Mouse (Mus musculus) limb, embryonic 15.5 days (tissue): ENCODE data around the gene Tmem114. TPM values are rescaled to one million over a fixed set of nuclear protein-coding genes. Genes with fewer than 3 reads are reported as not detected.

ENCODE experiments used
- ATAC-seq: fragments of 200-750 bp; cut with Nextera tagmentation; 2 replicates; pipeline ENCODE4 v1.8.0; 2017; ENCODE audit warnings: low read depth, moderate TSS enrichment; ENCODE audit not compliant: insufficient number of reproducible peaks, low FRiP score, low TSS enrichment
- H3K27ac ChIP-seq: fragments of 300-500 bp; sonication (generic); 2 replicates; pipeline ENCODE4 v1.5.1; 2015; ENCODE audit warnings: moderate library complexity, mild to moderate bottlenecking, inconsistent platforms
- H3K27me3 ChIP-seq: fragments of 300-500 bp; sonication (generic); 2 replicates; pipeline ENCODE4 v1.6.1; 2015; ENCODE audit warnings: inconsistent platforms
- H3K36me3 ChIP-seq: fragments of 300-500 bp; sonication (generic); 2 replicates; pipeline ENCODE4 v1.6.1; 2015; ENCODE audit warnings: inconsistent platforms
- H3K4me1 ChIP-seq: fragments of 300-500 bp; sonication (generic); 2 replicates; pipeline ENCODE4 v1.6.1; 2015; ENCODE audit warnings: inconsistent platforms
- H3K4me2 ChIP-seq: fragments of 300-500 bp; sonication (generic); 2 replicates; pipeline ENCODE4 v1.6.1; 2015; ENCODE audit warnings: mild to moderate bottlenecking, inconsistent platforms
- H3K4me3 ChIP-seq: fragments of 300-500 bp; sonication (generic); 2 replicates; pipeline ENCODE4 v1.5.1; 2015; ENCODE audit warnings: mild to moderate bottlenecking, inconsistent platforms
- H3K9ac ChIP-seq: fragments of 300-500 bp; sonication (generic); 2 replicates; pipeline ENCODE4 v1.6.1; 2015; ENCODE audit warnings: inconsistent platforms
- H3K9me3 ChIP-seq: fragments of 300-500 bp; sonication (generic); 2 replicates; pipeline ENCODE4 v1.6.1; 2016; ENCODE audit warnings: inconsistent platforms
- WGBS: fragments of 180-500 bp; shearing (Covaris S2); methylation state at CpG from one replicate; pipeline ENCODE4 v1.1.7; 2015; 5-methylcytosine and 5-hydroxymethylcytosine counted together
- polyA plus RNA-seq: library from polyadenylated mRNA; unstranded; fragments of >200 nt; fragmentation: Nextera tagmentation; extraction: Ambion mirVana; gene quantifications from 2 replicates; pipeline ENCODE4 v1.2.1, GENCODE M21; 2015

Tmem114 gene
- polyA plus RNA-seq, 1 experiment from 2014 or later = not detected

DNA sequence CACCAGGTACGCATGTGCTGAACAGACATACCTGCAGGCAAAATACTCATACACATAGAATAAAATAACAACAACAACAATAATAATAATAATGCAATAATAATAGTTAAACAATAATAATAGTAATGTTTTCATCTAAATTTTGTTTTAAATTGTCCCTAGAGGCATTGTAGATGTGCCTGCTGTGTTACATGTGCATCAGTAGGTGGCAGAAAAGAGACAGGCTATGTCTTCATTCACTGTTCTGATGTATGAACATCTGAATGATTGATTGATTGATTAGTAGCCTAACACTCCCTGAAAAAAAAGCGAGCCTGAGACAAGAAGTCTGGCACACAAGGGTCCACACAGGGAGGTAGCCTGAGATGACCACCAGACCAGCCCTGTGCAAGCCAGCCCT is 22.3 kb downstream of the Tmem114 start:
- no peak for ATAC-seq
- WGBS = 80% methylated on average over 2 of the region's 2 CpGs

DNA sequence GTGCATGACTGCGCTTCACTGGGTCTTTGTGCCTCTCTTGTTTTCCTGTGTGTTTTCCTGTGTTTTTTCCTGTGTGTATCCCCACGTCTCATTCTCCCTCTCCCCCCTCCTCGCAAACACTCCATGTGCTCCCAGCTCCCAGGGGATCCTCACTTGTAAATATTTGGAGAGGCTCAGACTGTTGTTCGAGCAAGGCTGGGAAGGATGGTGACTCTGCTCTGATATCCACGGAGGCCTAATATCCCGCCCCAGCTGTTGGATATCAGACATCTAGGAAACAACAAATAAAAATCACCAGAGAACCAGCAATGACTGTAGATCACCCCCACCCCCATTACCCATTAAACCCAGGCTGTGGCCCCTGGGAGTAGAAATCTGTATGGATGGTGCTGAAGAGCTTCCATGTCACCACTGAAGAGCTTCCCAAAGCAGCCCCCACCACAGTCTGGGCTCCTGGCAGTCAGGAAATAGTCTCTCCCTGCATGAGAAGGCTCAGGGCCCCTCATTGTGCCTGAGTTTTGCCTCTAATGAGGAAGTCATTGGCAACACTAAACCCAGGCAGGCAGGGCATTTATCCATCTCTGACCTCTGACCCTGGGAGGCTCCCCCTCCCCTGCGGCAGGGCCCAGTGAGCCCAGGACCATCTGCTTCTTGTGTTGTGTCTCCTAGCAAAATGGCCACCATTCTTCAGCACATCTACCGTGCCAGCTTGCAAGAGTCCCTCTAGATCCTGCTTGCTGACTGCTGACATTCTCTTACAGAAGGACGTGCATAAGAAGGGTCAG is 23.6 kb downstream of the Tmem114 start:
- Histone ChIP-seq H3K9ac (no peak overlapping the region), H3K27ac (no peak overlapping the region), H3K4me2 (no peak overlapping the region), H3K4me1 (0 out of 2 replicates have a peak, but pooled peaks cover 2% of the 10 kb centered on the region), H3K9me3 (no peaks in the 10 kb centered on the region), H3K4me3 (no peak overlapping the region), H3K36me3 (no peaks in the 10 kb centered on the region), H3K27me3 (no peaks in the 10 kb centered on the region)
- ATAC-seq = no peak
- WGBS = 56% methylated on average over 9 of the region's 9 CpGs

More for the DNA sequence above, 22.3 kb downstream of the Tmem114 start:
- no peaks in the 10 kb centered on the region for H3K9me3 ChIP-seq
- H3K4me2 ChIP-seq = no peak overlapping the region
- no peaks in the 10 kb centered on the region for H3K27me3 ChIP-seq
- no peaks in the 10 kb centered on the region for H3K36me3 ChIP-seq
- H3K9ac ChIP-seq = no peak overlapping the region
- no peak overlapping the region for H3K4me3 ChIP-seq
- H3K4me1 ChIP-seq = peaks cover 5% of the 10 kb centered on the region; the same call in 1 of the 2 replicates
- no peak overlapping the region for H3K27ac ChIP-seq

DNA sequence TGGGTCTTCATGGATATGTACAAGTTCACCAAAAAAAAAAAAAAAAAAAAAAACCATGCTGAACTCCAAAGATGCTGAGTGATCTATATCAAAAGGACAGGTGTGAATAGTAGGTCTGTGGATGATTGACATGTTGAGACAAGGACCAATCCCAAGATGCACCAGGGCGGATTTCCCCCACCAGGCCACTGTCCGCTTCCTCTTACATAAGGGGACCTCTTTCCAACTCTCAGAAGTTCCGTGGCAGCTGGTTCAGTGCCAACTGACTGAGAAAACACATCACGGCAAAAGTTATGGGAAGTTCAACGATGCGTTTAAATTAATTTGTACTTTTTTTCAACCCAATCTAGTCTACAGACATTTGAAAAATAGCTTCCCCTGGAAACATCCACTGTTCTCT is 25.1 kb downstream of the Tmem114 start:
- H3K4me3 ChIP-seq = no peak overlapping the region
- no peak overlapping the region for H3K9ac ChIP-seq
- H3K9me3 ChIP-seq = no peaks in the 10 kb centered on the region
- no peak overlapping the region for H3K4me2 ChIP-seq
- 0 out of 2 replicates have a peak, but pooled peaks cover 2% of the 10 kb centered on the region for H3K4me1 ChIP-seq
- no peak for ATAC-seq
- 68% methylated on average over 6 of the region's 6 CpGs for WGBS
- H3K27me3 ChIP-seq = no peaks in the 10 kb centered on the region
- no peaks in the 10 kb centered on the region for H3K36me3 ChIP-seq
- H3K27ac ChIP-seq = no peak overlapping the region

DNA sequence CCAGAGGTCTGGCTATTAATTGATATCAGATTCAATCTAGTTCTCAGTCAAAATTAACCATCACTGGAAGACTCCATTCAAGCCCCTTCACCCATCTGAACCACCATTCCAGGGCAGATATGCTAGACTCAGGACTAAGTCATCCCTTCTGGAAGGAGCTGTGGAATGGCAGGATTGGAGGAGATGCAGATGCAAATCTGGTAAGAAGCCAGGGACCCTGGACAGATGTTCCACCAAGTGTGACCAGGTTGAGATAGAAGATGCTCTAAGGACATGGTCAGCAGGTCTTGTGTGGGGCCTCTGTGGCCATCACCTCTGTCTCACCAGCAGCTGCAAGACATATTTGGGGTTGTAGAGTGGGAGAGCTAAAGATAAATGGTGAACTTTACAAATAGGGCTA is 30.0 kb downstream of the Tmem114 start:
- H3K4me3 ChIP-seq = no peak overlapping the region
- no peak overlapping the region for H3K27ac ChIP-seq
- ATAC-seq = no peak
- H3K36me3 ChIP-seq = no peaks in the 10 kb centered on the region
- no peaks in the 10 kb centered on the region for H3K4me1 ChIP-seq
- H3K4me2 ChIP-seq = no peak overlapping the region
- no peak overlapping the region for H3K9ac ChIP-seq
- no peaks in the 10 kb centered on the region for H3K27me3 ChIP-seq
- no peaks in the 10 kb centered on the region for H3K9me3 ChIP-seq

DNA sequence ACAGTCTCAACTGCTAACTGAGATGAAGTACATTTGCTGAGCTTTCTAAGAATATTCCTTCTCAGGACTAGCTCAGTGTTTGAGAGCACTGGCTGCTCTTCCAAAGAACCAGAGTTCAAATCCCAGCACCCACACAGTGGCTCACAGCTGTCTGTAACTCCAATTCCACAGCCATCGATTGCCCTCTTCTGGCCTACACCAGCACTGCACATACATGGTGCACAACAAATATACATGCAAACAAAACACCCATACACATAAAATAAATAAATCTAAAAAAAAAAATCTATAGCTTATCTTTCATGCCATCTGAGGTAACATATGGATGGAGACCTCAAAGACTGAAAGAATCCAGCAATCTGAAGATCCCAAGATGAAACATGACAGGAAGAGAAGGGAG is 36.4 kb downstream of the Tmem114 start:
- Histone ChIP-seq H3K27ac (no peak overlapping the region), H3K9me3 (no peaks in the 10 kb centered on the region), H3K4me3 (no peak overlapping the region), H3K36me3 (no peaks in the 10 kb centered on the region), H3K27me3 (no peaks in the 10 kb centered on the region; the same call in 1 of the 2 replicates), H3K4me2 (no peak overlapping the region), H3K4me1 (no peaks in the 10 kb centered on the region), H3K9ac (no peak overlapping the region)
- WGBS = 92% methylated on average over 1 of the region's 1 CpGs
- no peak for ATAC-seq

DNA sequence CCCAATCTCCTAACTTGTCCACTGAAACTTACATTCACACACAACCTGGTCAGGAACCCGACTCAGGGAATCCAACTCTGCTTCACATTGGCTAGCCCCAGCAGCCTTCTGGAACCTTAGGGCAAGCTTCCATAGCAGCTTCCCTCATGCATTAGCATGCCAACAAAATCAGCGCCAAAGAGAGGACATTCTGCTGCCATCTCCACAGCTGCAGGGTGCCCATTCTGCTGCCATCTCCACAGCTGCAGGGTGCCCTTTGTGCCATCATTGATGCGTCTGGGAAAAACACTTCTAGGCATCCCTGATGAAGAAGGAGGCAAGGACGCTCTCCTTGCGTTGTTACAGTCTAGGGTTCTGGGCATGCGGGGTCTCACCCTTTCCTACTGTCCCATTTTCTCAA is 38.5 kb downstream of the Tmem114 start:
- 73% methylated on average over 6 of the region's 6 CpGs for WGBS
- H3K4me3 ChIP-seq = no peak overlapping the region
- H3K4me2 ChIP-seq = no peak overlapping the region
- H3K9ac ChIP-seq = no peak overlapping the region
- no peak overlapping the region for H3K27ac ChIP-seq
- no peaks in the 10 kb centered on the region for H3K4me1 ChIP-seq
- no peaks in the 10 kb centered on the region for H3K9me3 ChIP-seq
- no peaks in the 10 kb centered on the region; the same call in 1 of the 2 replicates for H3K27me3 ChIP-seq
- no peak for ATAC-seq
- no peaks in the 10 kb centered on the region for H3K36me3 ChIP-seq

DNA sequence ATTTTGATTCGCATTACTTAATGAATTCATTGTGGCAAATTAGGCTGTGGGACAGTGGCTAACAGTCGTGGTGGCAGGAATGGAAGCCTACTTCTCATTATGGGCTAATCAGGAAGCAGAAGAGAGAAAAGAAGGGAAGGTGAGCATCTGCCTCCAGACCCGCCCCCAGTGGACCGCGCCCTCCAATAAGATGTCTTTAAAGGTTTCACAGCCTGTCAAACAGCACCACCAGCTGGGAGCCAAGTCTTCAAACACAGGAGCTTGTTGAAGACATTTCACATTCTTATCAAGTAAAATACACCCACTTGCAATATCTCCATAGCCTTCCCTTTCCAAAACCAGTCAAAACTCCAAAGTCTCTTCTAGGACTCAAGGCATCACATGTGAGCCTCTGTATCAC is 39.3 kb downstream of the Tmem114 start:
- ATAC-seq = no peak
- Histone ChIP-seq H3K9me3 (no peaks in the 10 kb centered on the region), H3K4me2 (no peak overlapping the region), H3K27me3 (no peaks in the 10 kb centered on the region; the same call in 1 of the 2 replicates), H3K27ac (no peak overlapping the region), H3K36me3 (no peaks in the 10 kb centered on the region), H3K4me3 (no peak overlapping the region), H3K9ac (no peak overlapping the region), H3K4me1 (no peaks in the 10 kb centered on the region)
- 62% methylated on average over 5 of the region's 5 CpGs for WGBS

DNA sequence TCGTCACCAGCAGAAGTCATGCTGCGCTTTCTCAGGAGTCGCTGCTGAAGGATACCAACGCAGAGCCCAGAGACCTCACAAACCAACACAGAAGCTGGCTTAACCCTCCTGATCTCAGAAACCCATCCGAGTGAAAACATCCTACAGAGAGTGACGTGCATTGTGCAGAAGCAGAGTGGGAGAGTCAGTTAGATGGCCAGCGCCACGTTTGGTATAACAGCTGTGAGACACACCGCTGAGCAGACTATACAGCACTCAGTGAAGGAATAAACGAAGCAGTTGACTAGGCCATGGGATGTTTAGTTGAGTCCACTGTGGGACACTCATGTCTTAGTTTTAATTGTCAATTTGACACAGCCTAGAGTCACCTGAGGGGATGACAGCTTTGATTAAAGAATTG is 40.2 kb downstream of the Tmem114 start:
- no peaks in the 10 kb centered on the region for H3K9me3 ChIP-seq
- no peaks in the 10 kb centered on the region for H3K4me1 ChIP-seq
- no peaks in the 10 kb centered on the region; the same call in 1 of the 2 replicates for H3K27me3 ChIP-seq
- H3K27ac ChIP-seq = no peak overlapping the region
- H3K36me3 ChIP-seq = no peaks in the 10 kb centered on the region
- WGBS = 69% methylated on average over 10 of the region's 10 CpGs
- H3K4me3 ChIP-seq = no peak overlapping the region
- no peak overlapping the region for H3K9ac ChIP-seq
- no peak for ATAC-seq
- H3K4me2 ChIP-seq = no peak overlapping the region

DNA sequence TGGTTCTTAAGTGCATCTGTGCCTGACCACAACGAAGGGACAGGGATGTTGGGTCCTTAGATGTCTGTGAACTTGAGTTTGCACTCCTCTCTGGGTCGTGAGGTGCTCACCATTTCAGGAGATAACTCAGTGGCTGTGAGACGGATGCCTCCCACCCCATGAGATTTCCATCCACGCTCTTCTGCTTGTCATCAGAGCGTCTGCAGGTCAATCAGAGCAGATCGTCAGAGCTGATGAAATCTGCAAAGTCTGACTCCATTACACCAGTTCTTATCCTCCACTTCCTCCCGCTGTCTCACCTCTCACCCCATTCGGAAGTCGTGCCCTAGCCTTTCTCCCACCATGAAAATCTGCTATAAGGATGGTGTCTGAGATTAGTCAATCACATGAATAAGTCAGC is 41.5 kb downstream of the Tmem114 start:
- WGBS = 79% methylated on average over 9 of the region's 9 CpGs
- Histone ChIP-seq H3K4me1 (no peaks in the 10 kb centered on the region), H3K36me3 (no peaks in the 10 kb centered on the region), H3K27ac (no peak overlapping the region), H3K9me3 (no peaks in the 10 kb centered on the region), H3K9ac (no peak overlapping the region), H3K4me2 (no peak overlapping the region), H3K4me3 (no peak overlapping the region), H3K27me3 (no peaks in the 10 kb centered on the region; the same call in 1 of the 2 replicates)
- no peak for ATAC-seq

DNA sequence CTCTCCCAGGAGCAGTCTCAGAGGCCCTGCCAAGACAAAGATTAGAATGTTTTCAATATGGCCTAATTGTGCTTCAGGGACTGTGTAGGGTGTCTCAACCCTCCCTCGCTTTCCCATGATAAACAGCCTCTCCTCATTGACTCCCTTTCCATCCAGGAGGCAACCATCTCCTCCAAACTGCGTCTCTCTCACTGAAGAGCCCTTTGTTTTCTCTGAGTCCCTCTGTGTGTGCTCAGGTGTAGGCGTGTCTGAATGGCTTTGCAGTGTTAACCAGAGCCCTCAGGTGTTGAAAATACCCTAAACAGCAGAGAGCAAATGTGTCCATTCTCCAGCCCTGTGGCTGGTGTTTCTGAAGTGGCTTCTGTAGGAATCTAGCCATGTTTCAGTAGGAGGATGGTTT is 61.9 kb downstream of the Tmem114 start:
- Histone ChIP-seq H3K27me3 (no peaks in the 10 kb centered on the region), H3K27ac (no peak overlapping the region), H3K4me3 (no peak overlapping the region), H3K9me3 (no peaks in the 10 kb centered on the region), H3K36me3 (no peaks in the 10 kb centered on the region), H3K4me1 (no peaks in the 10 kb centered on the region), H3K4me2 (no peak overlapping the region), H3K9ac (no peak overlapping the region)
- WGBS = 71% methylated on average over 3 of the region's 3 CpGs
- no peak for ATAC-seq
